Mouse (Mus musculus) liver, adult 2 months (tissue): ENCODE results near the gene Arnt2.

Experiments
- CTCF ChIP-seq: fragments of 200-500 bp; IDR thresholded peaks from 2 replicates; pipeline ENCODE4 v1.5.1; 2011; ENCODE audit warnings: low read depth, low read length, control low read depth
- POLR2A ChIP-seq: fragments of 200-500 bp; IDR thresholded peaks from 2 replicates; pipeline ENCODE4 v1.6.1; 2011; ENCODE audit warnings: low read length, control low read depth; ENCODE audit not compliant: insufficient read depth; ENCODE audit errors: extremely low read depth

DNA sequence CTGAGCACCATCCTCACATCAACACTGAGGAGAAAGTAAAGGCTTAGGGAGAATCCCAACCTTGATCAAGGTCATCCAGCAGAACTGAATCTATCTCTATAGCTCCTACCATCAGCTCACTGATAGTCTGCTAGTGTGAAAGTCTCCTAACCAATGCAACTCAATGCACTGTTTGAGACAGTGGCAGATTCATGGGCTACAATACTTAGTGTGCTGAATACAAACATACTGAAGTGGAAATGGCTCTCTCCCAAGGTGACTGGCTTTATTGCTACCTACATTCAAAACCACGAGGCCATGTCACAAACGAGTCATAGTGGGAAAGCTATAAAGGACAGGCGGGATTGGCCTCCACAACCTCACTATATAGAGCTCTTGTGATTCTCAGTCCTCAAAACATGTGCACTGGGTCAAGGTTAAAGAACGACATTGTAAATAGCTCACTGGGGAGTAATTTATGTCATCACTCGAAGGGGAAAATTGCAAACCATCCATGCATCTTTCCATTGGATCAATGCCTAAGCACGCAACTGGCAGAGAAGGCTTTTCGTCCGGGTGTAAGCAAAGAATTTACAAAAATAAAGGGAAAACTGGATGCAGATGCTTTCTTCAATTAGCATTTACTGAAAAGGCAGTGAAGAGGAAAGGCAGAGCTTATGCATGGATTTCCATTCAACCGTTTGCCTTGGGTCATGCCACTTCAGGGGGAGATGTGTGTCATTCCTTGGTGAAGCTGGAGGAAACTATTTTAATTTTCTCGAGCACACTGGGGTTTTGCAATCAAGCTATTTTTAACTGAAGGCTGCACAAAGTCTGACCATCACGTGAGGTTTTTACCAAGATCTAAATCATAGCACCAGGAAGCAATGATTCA lies 77.4 kb downstream of the Arnt2 start:
- TF ChIP-seq CTCF = no peak
- TF ChIP-seq POLR2A = no peak
